ENCODE assay signal across 9 mouse cellular contexts in genomic region chr2:76970669-76971068, GRCm38 (mm10). TPM values are rescaled to one million over a fixed set of nuclear protein-coding genes. Genes with fewer than 3 reads are reported as not detected.
A peak's percentile ranks its signal among the peaks of the same experiment; 100 is the strongest.
DNase-seq lines count a peak whose midpoint lies in the region; ATAC-seq and TF ChIP-seq lines count a peak whose summit lies in the region.
"Had no signal": no experiment of that assay in that cellular context is flagged by ENCODE, and none has a peak within 500 bp of the region (broad histone marks: within the 10 kb centered on the region; RNA-seq: fewer than 3 reads in every experiment).

No protein-coding gene starts in this region.

- no peaks in the 10 kb centered on the region for H3K9me3 ChIP-seq in heart, embryonic 14.5 days (ENCODE audit: control insufficient read depth, low read length)
- no peaks in the 10 kb centered on the region for H3K9me3 ChIP-seq in E14TG2a.4 (ENCODE audit: low read length)

- H3K27me3 ChIP-seq in heart, embryonic 14.5 days (ENCODE audit: control insufficient read depth, insufficient read depth, low read length): no peaks in the 10 kb centered on the region
- peaks cover 8% of the 10 kb centered on the region; the same call in 1 of the 2 replicates for H3K27me3 ChIP-seq in E14TG2a.4 (ENCODE audit: insufficient read depth, low read length)

- no peak overlapping the region for H3K4me3 ChIP-seq in heart, embryonic 14.5 days (ENCODE audit: control insufficient read depth in 1 of 2, insufficient read depth in 1 of 2, low read depth in 1 of 2, low read length in 2 of 2)
- H3K4me3 ChIP-seq in E14TG2a.4 (replicated peaks; ENCODE audit: low read length): no peak overlapping the region

- WGBS in heart, embryonic 14.5 days: 18% methylated on average over 4 of the region's 4 CpGs

- peak overlapping the region in 1 of 2 experiments; percentile 72; a peak in 2 of 4 replicates for H3K27ac ChIP-seq in heart, embryonic 14.5 days (replicated peaks in 1 of 2; ENCODE audit: control insufficient read depth in 1 of 2, insufficient read depth in 1 of 2, low read depth in 2 of 2, low read length in 2 of 2)

- H3K36me3 ChIP-seq in heart, embryonic 14.5 days (ENCODE audit: control insufficient read depth, insufficient read depth, low read length): peaks cover 100% of the 10 kb centered on the region
- H3K36me3 ChIP-seq in E14TG2a.4 (ENCODE audit: insufficient read depth, low read length): no peaks in the 10 kb centered on the region

- H3K4me1 ChIP-seq in heart, embryonic 14.5 days (ENCODE audit: control insufficient read depth in 2 of 2, insufficient read depth in 2 of 2, low read length in 2 of 2): peaks cover 11 to 28% of the 10 kb centered on the region in 2 experiments
- peaks cover 4% of the 10 kb centered on the region; the same call in 1 of the 2 replicates for H3K4me1 ChIP-seq in E14TG2a.4 (replicated peaks; ENCODE audit: low read depth, low read length)

- no peak for DNase-seq in heart, postnatal 4 days
- DNase-seq in c-Kit-positive CD71-positive TER-119-negative erythroid progenitor cells, embryonic 14.5 days (ENCODE audit: low read depth): peak; percentile 4
- peak; percentile 30 for DNase-seq in induced T-regulatory cell, adult 2 months (ENCODE audit: low read depth)
- no peak for DNase-seq in urinary bladder, postnatal 4 days (ENCODE audit: low spot score in 2 of 2)
- DNase-seq: thymus, postnatal 36 days had no signal

- peak; percentile 32 for TF ChIP-seq CTCF in E14TG2a.4 (conservative IDR thresholded peaks at IDR 0.05; ENCODE audit: low read length)

- H3K9ac ChIP-seq in heart, embryonic 14.5 days (ENCODE audit: low read length): peak overlapping the region; percentile 14; the same call in 1 of the 2 replicates

- H3K4me2 ChIP-seq in heart, embryonic 14.5 days (ENCODE audit: low read length): peak overlapping the region; percentile 35

- no peak for ATAC-seq in heart, embryonic 14.5 days (ENCODE audit: insufficient number of reproducible peaks, insufficient read depth, low FRiP score, low read depth)
- no peak for ATAC-seq in activated CD4-positive, CD25-positive, alpha-beta regulatory T cell, adult 4 months
- no peak for ATAC-seq in erythroid progenitor cell, adult 5-6 weeks (replicated peaks; ENCODE audit: low FRiP score, poor library complexity, severe bottlenecking)

RNA-seq across cellular contexts. Expression of gene Ttn, which starts 11.7 kb away (rescaled TPM):
- 706 and 736 TPM in 2 replicates for polyA plus RNA-seq in heart, embryonic 14.5 days (2014; fragmentation: Nextera tagmentation; extraction: Ambion mirVana)
- 1,000 to 10,000 TPM; 2,325 to 2,346 TPM for total RNA-seq in heart, postnatal 4 days (2021)
- polyA plus RNA-seq in activated CD4-positive, CD25-positive, alpha-beta regulatory T cell, adult 4 months (2017; shearing (Covaris generic)): 1 to 10 TPM; 6.2 to 6.9 TPM
- under 0.01 TPM in 1 of 2 replicates, not detected in the other for total RNA-seq in erythroid progenitor cell, adult 5-6 weeks (2015; ENCODE audit: low replicate concordance)
- total RNA-seq in erythroid progenitor cell, adult 5-6 weeks (2017; ENCODE audit: low replicate concordance): under 0.01 TPM in 2 replicates

Comparison
In these comparisons a context has a peak if more than half of its experiments do, and no peak if none do; other contexts are left out.
1. DNase-seq: peak in c-Kit-positive CD71-positive TER-119-negative erythroid progenitor cells, embryonic 14.5 days (single experiment) and induced T-regulatory cell, adult 2 months (single experiment); none in heart, postnatal 4 days (single experiment) and urinary bladder, postnatal 4 days (0 of 2).
2. RNA of gene Ttn, which starts 11.7 kb away (total RNA-seq): 2,325 to 2,346 TPM in heart, postnatal 4 days; under 0.01 TPM in erythroid progenitor cell, adult 5-6 weeks; every median in the first group is over 1,000 times any median in the second.